Mouse (Mus musculus): ENCODE measurements at regions not wholly inside any gene's neighbourhood (a gene's known extent, or its start where the extent isn't known, plus 50 kb on each side); places are given as distances from the start of the nearest gene placed in this dataset.

GRCm38 (mm10) chr6:138873610-138874009 is 215.3 kb upstream of the Igbp1b start:
- H3K9me3 ChIP-seq (ENCODE audit: low read length): no peaks in the 10 kb centered on the region
- no peak overlapping the region for H3K4me3 ChIP-seq (ENCODE audit: low read length)
- DNase-seq (ENCODE audit: low spot score) (peak; percentile 29), ATAC-seq (peak; percentile 71; the same call in 1 of the 2 replicates)
- H3K36me3 ChIP-seq (ENCODE audit: insufficient read depth, low read length): no peaks in the 10 kb centered on the region
- H3K4me2 ChIP-seq (ENCODE audit: low read depth, low read length): peak overlapping the region; percentile 40
- H3K4me1 ChIP-seq (ENCODE audit: insufficient read depth, low read length): no peaks in the 10 kb centered on the region
- no peak overlapping the region for H3K27ac ChIP-seq
- no peaks in the 10 kb centered on the region for H3K27me3 ChIP-seq (ENCODE audit: insufficient read depth, low read length)
- TF ChIP-seq CTCF (IDR thresholded peaks at IDR 0.05; ENCODE audit: low read depth): no peak
- no peak overlapping the region for H3K9ac ChIP-seq (replicated peaks; ENCODE audit: low read length)
- WGBS: 50% methylated on average over 12 of the region's 12 CpGs

GRCm38 (mm10) chr6:138872495-138873415 is 214.4 kb upstream of the Igbp1b start:
- DNase-seq (ENCODE audit: low spot score): peak; percentile 63
- Histone ChIP-seq H3K27me3 (ENCODE audit: insufficient read depth, low read length) (no peaks in the 10 kb centered on the region), H3K36me3 (ENCODE audit: insufficient read depth, low read length) (no peaks in the 10 kb centered on the region), H3K4me1 (ENCODE audit: insufficient read depth, low read length) (no peaks in the 10 kb centered on the region), H3K27ac (no peak overlapping the region), H3K4me2 (ENCODE audit: low read depth, low read length) (peak overlapping the region; percentile 40), H3K4me3 (ENCODE audit: low read length) (no peak overlapping the region), H3K9me3 (ENCODE audit: low read length) (no peaks in the 10 kb centered on the region), H3K9ac (replicated peaks; ENCODE audit: low read length) (no peak overlapping the region)
- TF ChIP-seq CTCF (IDR thresholded peaks at IDR 0.05; ENCODE audit: low read depth): no peak
- WGBS: 46% methylated on average over 20 of the region's 20 CpGs
- peak; percentile 74 for ATAC-seq

DNA sequence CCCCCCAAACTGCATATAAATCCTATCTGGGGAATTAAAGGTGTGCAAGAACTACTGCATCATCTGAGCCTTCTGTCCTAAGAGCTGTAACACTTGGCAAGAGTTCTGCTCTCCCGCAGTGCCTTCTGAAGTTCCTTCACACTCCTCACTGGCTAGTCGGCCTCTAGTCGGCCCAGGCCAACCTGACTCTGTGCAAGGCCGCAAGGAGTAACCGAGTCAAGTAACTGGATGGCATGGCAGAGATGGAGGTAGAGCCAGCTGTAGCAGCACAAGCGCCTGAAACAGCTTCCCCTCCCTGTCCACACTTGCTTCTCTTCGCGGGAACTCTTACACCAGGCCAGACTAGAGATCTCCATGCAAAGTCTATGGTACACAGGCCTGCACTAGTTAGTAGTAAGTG is 179.7 kb upstream of the Igbp1b start:
- Histone ChIP-seq H3K4me1 (ENCODE audit: insufficient read depth, low read length) (no peaks in the 10 kb centered on the region), H3K9me3 (ENCODE audit: low read length) (no peaks in the 10 kb centered on the region), H3K36me3 (ENCODE audit: insufficient read depth, low read length) (no peaks in the 10 kb centered on the region), H3K27ac (no peak overlapping the region), H3K4me2 (ENCODE audit: low read depth, low read length) (no peak overlapping the region), H3K27me3 (ENCODE audit: insufficient read depth, low read length) (no peaks in the 10 kb centered on the region), H3K9ac (replicated peaks; ENCODE audit: low read length) (no peak overlapping the region), H3K4me3 (ENCODE audit: low read length) (no peak overlapping the region)
- no peak for TF ChIP-seq CTCF (IDR thresholded peaks at IDR 0.05; ENCODE audit: low read depth)
- WGBS: 94% methylated on average over 8 of the region's 8 CpGs
- DNase-seq (ENCODE audit: low spot score) (no peak), ATAC-seq (no peak)

DNA sequence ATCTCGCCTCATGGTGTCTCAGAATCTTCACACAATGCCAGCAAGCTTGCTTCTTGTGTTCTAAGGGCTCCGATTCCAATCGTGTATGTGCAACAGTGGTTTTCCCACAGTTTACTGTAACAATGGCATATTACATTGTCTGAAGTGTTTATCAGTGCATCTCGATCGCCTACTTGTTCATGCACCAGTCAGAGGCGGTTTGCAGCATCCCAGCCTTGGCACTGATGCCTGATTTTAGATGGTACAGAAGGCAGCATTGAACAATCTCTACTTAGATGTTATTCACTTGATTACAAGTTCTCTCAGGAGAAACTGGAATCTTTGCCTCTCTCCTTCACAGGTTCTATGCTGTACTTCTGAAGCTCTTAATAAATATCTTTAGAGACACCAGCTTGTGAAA is 176.5 kb upstream of the Igbp1b start:
- no peak for DNase-seq (ENCODE audit: low spot score)
- no peaks in the 10 kb centered on the region for H3K27me3 ChIP-seq (ENCODE audit: insufficient read depth, low read length)
- TF ChIP-seq CTCF (IDR thresholded peaks at IDR 0.05; ENCODE audit: low read depth): no peak
- no peaks in the 10 kb centered on the region for H3K4me1 ChIP-seq (ENCODE audit: insufficient read depth, low read length)
- no peak overlapping the region for H3K9ac ChIP-seq (replicated peaks; ENCODE audit: low read length)
- H3K36me3 ChIP-seq (ENCODE audit: insufficient read depth, low read length): no peaks in the 10 kb centered on the region
- no peak overlapping the region for H3K4me3 ChIP-seq (ENCODE audit: low read length)
- no peak overlapping the region for H3K4me2 ChIP-seq (ENCODE audit: low read depth, low read length)
- no peaks in the 10 kb centered on the region for H3K9me3 ChIP-seq (ENCODE audit: low read length)
- no peak overlapping the region for H3K27ac ChIP-seq
- ATAC-seq: no peak
- 92% methylated on average over 6 of the region's 6 CpGs for WGBS

DNA sequence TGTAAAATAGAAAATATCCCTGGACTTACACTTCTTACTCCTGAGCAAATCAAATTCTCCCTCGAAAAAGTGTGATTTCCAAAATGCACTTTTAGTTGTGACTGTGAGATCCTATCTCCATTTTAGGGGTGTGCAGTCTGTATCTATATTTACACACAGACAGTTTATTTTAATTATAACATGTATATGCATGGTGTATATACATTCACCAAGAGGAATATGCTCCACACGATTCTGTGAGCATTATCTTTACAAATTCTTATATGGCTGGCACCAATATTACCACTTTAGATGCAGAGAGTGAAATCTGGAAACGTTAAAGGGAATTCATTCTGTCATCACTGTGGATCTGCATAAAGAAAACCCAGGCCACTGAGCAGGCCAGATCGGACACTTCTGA is 143.5 kb upstream of the Igbp1b start:
- Histone ChIP-seq H3K36me3 (ENCODE audit: insufficient read depth, low read length) (no peaks in the 10 kb centered on the region), H3K27ac (no peak overlapping the region), H3K4me3 (ENCODE audit: low read length) (no peak overlapping the region), H3K9me3 (ENCODE audit: low read length) (no peaks in the 10 kb centered on the region), H3K4me2 (ENCODE audit: low read depth, low read length) (no peak overlapping the region), H3K27me3 (ENCODE audit: insufficient read depth, low read length) (no peaks in the 10 kb centered on the region), H3K9ac (replicated peaks; ENCODE audit: low read length) (no peak overlapping the region), H3K4me1 (ENCODE audit: insufficient read depth, low read length) (no peaks in the 10 kb centered on the region)
- no peak for ATAC-seq
- no peak for TF ChIP-seq CTCF (IDR thresholded peaks at IDR 0.05; ENCODE audit: low read depth)
- no peak for DNase-seq (ENCODE audit: low spot score)
- WGBS: 75% methylated on average over 4 of the region's 4 CpGs

DNA sequence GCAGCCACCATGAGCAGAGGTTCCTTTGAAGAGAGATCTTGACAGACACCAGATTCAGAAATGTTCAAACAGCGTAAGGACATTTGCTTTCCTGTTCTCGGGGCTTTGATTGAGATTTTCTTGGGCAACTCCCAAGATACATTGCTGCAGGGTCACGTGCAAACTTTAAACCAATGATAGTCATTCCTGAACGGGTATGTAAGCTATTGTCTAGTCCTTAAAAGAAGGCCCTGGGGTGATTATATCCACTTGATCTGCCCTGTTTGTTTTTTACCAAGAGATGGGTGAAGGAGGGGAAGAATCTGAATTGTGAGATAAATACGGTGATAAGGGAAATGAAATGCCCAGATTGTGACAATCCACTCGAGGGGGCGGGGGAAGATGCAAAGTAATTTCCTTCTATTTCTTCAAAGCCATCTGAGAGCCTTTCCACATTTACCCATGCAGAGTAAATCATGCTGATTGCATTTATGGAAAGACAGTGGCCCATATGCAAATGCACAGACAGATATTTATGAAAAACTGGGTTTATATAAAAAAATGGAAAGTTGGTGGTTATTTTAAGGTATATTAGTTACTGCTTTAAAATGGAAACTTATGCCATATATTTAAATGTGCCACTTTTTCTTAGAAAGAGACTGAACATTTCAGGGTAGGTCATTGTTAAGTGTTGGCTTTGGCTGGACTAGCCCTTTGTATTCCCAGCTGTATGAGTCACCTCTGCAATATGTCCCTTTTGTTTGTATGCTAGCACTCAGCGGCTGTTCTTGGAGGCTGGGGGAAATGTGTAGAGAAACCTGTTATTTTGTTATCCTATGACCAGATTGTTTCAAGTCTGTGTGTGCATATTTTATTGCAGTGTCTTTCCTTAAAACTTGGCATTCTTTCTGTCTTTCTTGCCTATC is 142.7 kb upstream of the Igbp1b start:
- H3K9ac ChIP-seq (replicated peaks; ENCODE audit: low read length): no peak overlapping the region
- ATAC-seq (no peak), DNase-seq (ENCODE audit: low spot score) (no peak)
- no peaks in the 10 kb centered on the region for H3K4me1 ChIP-seq (ENCODE audit: insufficient read depth, low read length)
- H3K27me3 ChIP-seq (ENCODE audit: insufficient read depth, low read length): no peaks in the 10 kb centered on the region
- no peak for TF ChIP-seq CTCF (IDR thresholded peaks at IDR 0.05; ENCODE audit: low read depth)
- H3K4me3 ChIP-seq (ENCODE audit: low read length): no peak overlapping the region
- no peak overlapping the region for H3K27ac ChIP-seq
- H3K9me3 ChIP-seq (ENCODE audit: low read length): no peaks in the 10 kb centered on the region
- 66% methylated on average over 8 of the region's 8 CpGs for WGBS
- no peak overlapping the region for H3K4me2 ChIP-seq (ENCODE audit: low read depth, low read length)
- H3K36me3 ChIP-seq (ENCODE audit: insufficient read depth, low read length): no peaks in the 10 kb centered on the region

All from hindbrain, postnatal 0 days (tissue).